Mouse (Mus musculus) kidney, adult 2 months (tissue): ENCODE measurements around the gene Lysmd4. TPM values are rescaled to one million over a fixed set of nuclear protein-coding genes. Genes with fewer than 3 reads are reported as not detected.
A peak's percentile ranks its signal among the peaks of the same experiment; 100 is the strongest.

ENCODE experiments used
- DNase-seq: peaks from one replicate; pipeline ENCODE4 v3.0.0; 2021
- H3K27ac ChIP-seq: fragments of 200-500 bp; 2 replicates; pipeline ENCODE4 v1.5.1; 2012; ENCODE audit warnings: low read depth, low read length, control low read depth, inconsistent platforms; ENCODE audit not compliant: insufficient read depth
- H3K27me3 ChIP-seq: fragments of 200-500 bp; replicated peaks from 2 replicates; pipeline ENCODE4 v1.6.1; 2012; ENCODE audit warnings: mild to moderate bottlenecking, moderate library complexity, low read length, inconsistent platforms; ENCODE audit not compliant: control insufficient read depth, insufficient read depth
- H3K36me3 ChIP-seq: fragments of 200-500 bp; 2 replicates; pipeline ENCODE4 v1.6.1; 2012; ENCODE audit warnings: mild to moderate bottlenecking, moderate library complexity, low read length, inconsistent platforms; ENCODE audit not compliant: control insufficient read depth, insufficient read depth
- H3K4me1 ChIP-seq: fragments of 200-500 bp; 2 replicates; pipeline ENCODE4 v1.6.1; 2011; ENCODE audit warnings: low read length; ENCODE audit not compliant: control insufficient read depth, insufficient read depth
- H3K4me3 ChIP-seq: fragments of 200-500 bp; 2 replicates; pipeline ENCODE4 v1.5.1; 2011; ENCODE audit warnings: mild to moderate bottlenecking, low read depth, low read length, control low read depth; ENCODE audit not compliant: insufficient read depth
- CTCF ChIP-seq: fragments of 200-500 bp; conservative IDR thresholded peaks from 2 replicates; pipeline ENCODE4 v1.5.1; 2011; ENCODE audit warnings: low read depth, mild to moderate bottlenecking, control low read depth, low read length, moderate library complexity, mixed read lengths; ENCODE audit not compliant: insufficient read depth, insufficient read length
- POLR2A ChIP-seq: fragments of 200-500 bp; IDR thresholded peaks from one replicate; pipeline ENCODE4 v1.6.1; 2011; ENCODE audit warnings: low read depth, low read length, control low read depth
- WGBS: fragments of 180-500 bp; shearing (Covaris S2); methylation state at CpG from one replicate; pipeline ENCODE4 v1.1.7; 2018; 5-methylcytosine and 5-hydroxymethylcytosine counted together
- polyA plus RNA-seq: library from polyadenylated mRNA; depleted of rRNA; stranded (reverse); fragments of >200 nt; gene quantifications from 2 replicates; pipeline ENCODE4 v1.2.3, GENCODE M21; 2012

Lysmd4 gene
- polyA plus RNA-seq, 1 experiment, result 11.2 TPM

DNA sequence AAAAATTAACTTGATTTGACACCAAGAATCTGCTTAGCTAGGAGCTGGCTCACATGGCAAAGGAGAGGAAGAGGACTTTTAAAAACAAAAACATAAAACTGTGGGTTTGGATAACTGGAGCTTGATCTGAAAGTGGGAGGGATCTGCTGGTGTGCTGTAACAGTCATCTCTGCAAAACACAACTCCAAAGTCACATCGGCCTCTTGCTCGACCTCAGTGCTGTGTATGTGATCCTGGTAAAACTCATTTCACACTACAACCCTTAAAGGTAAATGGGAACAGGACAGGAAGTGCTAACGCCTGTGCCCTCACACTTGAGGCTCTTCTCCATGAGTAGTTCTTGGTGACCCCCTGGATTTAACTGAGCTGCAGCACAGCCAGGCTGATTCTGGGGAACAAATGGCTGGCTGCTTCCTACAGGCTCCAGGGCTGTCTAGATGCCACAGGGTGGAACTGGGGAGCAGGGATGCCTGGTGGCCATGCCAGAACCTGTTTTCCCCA lies 8.3 kb downstream of the Lysmd4 start:
- Histone ChIP-seq H3K4me3 (no peak overlapping the region), H3K27ac (peak overlapping the region; percentile 58; the same call in 1 of the 2 replicates), H3K36me3 (no peaks in the 10 kb centered on the region; the same call in 1 of the 2 replicates), H3K27me3 (no peaks in the 10 kb centered on the region), H3K4me1 (peaks cover 8% of the 10 kb centered on the region; the same call in 1 of the 2 replicates)
- TF ChIP-seq CTCF (no peak), POLR2A (no peak)
- DNase-seq, result peak; percentile 37
- 64% methylated on average over 3 of the region's 3 CpGs for WGBS

DNA sequence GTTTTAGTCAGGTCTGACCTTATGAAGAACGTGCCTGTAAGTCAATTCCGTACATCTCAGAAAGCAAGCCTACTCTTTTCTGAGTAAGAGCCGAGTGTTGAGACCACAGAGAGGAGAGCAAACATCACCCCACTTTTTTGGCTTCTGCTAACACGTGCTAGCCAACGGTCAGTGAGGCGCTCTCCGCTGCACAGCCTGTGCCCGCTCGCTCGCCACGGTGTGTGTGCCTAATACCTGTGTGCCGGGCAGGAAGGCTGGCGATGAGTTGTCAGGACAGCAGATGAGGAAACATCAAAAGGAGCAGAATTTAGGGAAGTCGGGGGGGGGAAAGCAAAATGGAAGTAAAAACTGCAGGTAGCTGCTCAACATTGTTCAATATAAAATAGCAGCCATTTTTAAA lies 10.2 kb downstream of the Lysmd4 start:
- Histone ChIP-seq H3K27me3 (no peaks in the 10 kb centered on the region), H3K27ac (no peak overlapping the region), H3K4me1 (peaks cover 8% of the 10 kb centered on the region; the same call in 1 of the 2 replicates), H3K4me3 (no peak overlapping the region), H3K36me3 (peaks cover 2% of the 10 kb centered on the region; the same call in 1 of the 2 replicates)
- 90% methylated on average over 14 of the region's 14 CpGs for WGBS
- TF ChIP-seq POLR2A, result no peak
- TF ChIP-seq CTCF, result no peak
- no peak for DNase-seq

DNA sequence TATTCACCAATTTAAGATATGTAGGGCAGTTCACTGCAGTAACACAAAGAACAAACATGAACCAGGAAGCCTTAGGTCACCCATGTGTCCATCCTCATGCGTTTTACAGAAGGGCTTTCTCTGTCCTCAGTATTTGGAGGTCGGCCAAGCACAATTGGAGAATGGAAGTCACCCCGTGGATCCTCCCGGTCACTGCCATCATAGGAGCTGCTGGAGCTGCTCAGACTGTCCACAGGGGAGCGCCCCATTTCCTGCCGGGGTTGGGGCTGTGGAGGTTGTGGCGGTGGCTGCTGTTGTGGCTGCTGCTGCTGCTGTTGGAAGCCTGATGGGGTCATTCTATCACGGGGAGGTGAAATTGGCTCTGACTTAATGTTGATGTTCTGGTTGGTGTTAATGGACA lies 12.5 kb downstream of the Lysmd4 start:
- no peak overlapping the region for H3K27ac ChIP-seq
- H3K27me3 ChIP-seq, result no peaks in the 10 kb centered on the region
- peak; percentile 60 for DNase-seq
- WGBS, result 47% methylated on average over 8 of the region's 8 CpGs
- peaks cover 4% of the 10 kb centered on the region; the same call in 1 of the 2 replicates for H3K36me3 ChIP-seq
- H3K4me1 ChIP-seq, result peaks cover 8% of the 10 kb centered on the region; the same call in 1 of the 2 replicates
- H3K4me3 ChIP-seq, result no peak overlapping the region
- TF ChIP-seq CTCF (no peak; the same call in 1 of the 2 replicates), POLR2A (no peak)

DNA sequence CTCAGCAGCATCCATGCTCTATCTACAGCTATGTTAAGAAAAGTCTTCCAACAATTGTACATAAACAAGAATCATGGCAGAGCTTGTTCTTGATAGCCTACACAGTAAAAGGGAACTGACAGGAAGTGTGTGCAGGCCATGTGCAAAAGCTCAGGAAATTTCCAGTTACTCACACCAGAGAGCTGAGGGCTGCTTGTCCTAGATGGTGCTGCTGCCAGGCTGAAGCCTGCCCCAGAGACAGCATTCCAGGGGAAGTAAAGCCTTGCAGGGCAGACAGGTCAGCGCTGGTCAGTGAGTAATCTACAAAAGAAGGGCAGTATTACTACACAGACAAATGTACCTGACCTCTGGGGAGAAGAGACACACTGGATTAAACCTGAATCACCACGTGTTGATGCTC lies 14.0 kb downstream of the Lysmd4 start:
- 73% methylated on average over 2 of the region's 2 CpGs for WGBS
- H3K4me1 ChIP-seq, result no peaks in the 10 kb centered on the region
- H3K36me3 ChIP-seq, result peaks cover 4% of the 10 kb centered on the region; the same call in 1 of the 2 replicates
- TF ChIP-seq CTCF, result no peak
- TF ChIP-seq POLR2A, result no peak
- H3K4me3 ChIP-seq, result no peak overlapping the region
- H3K27me3 ChIP-seq, result no peaks in the 10 kb centered on the region
- no peak overlapping the region for H3K27ac ChIP-seq
- DNase-seq, result no peak

DNA sequence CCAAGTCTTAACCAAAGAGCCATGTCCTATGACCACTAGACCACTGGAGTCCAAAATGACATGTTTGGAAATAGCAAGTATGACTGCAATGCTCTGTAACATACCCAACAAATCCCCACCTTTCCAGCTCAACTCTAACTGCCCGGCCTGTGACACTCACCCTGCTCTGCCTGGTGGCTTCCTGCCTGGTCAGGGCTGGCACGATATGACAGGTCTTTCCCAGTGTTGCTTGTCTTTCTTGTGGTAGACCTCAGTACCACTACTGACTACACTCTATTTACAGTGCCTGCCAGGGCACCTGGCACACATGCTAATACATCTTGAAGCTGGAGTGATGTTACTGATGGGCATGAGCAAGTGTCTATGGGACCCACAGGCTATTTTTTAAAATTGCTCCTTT lies 15.4 kb downstream of the Lysmd4 start:
- Histone ChIP-seq H3K27me3 (no peaks in the 10 kb centered on the region), H3K4me3 (no peak overlapping the region), H3K27ac (no peak overlapping the region), H3K36me3 (peaks cover 4% of the 10 kb centered on the region; the same call in 1 of the 2 replicates), H3K4me1 (no peaks in the 10 kb centered on the region)
- 73% methylated on average over 2 of the region's 2 CpGs for WGBS
- no peak for DNase-seq
- no peak for TF ChIP-seq POLR2A
- TF ChIP-seq CTCF, result no peak

DNA sequence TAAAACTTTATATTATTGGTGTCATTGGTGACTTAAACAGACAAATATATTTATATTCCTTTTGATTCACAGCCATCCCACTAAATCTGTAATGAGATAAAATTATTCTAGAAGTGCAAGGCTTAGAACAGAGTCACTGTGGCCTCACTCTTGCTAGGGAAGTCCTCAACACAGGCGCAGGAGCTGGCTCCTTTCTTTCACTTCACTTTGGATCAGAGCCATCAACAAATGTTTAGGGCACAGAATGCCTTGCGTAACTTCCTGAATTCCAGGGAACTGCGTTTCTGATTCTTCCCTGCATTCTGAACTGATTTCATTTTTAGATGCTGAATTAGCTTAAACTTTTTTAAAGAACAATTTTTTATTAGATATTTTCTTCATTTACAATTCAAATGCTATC lies 19.6 kb downstream of the Lysmd4 start:
- H3K36me3 ChIP-seq, result peaks cover 3% of the 10 kb centered on the region; the same call in 1 of the 2 replicates
- 45% methylated on average over 3 of the region's 3 CpGs for WGBS
- H3K4me3 ChIP-seq, result no peak overlapping the region
- no peaks in the 10 kb centered on the region for H3K4me1 ChIP-seq
- no peaks in the 10 kb centered on the region for H3K27me3 ChIP-seq
- no peak overlapping the region for H3K27ac ChIP-seq
- peak; percentile 35 for DNase-seq
- TF ChIP-seq CTCF (no peak), POLR2A (no peak)

DNA sequence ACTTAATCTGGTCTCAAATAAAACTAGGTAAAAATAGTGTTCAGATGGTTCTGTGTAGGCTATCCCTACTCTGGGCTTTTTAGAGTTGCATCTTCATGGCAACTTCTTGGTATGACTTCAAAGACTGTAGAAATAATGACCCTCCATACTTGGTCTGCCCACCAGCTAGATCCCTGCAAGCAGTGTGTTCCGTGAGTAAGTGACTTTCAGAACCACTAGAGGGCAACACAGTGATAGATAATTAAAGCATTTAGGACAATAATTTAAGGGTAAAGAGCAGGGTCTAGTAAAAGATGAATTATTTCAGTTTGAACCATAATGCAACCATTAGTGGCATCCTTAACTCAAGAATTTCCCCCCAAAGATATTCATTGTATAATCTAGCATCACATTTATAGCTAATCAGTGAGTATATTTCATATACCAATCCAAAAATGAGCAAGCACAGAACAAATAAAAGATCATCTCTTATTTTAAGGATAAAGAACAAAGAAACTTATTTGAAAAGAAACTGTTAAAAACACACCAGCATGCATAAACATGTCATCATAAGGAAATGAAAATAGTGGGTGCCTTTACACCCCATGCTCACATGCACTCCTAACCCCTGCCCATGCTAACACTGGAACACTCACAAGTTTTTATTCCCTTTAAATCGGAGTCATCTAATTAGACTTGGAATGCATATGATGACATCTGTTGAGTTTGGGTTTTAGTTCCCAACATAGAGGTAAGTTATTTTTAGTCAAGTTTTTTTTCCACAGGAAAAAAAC lies 21.0 kb downstream of the Lysmd4 start:
- H3K36me3 ChIP-seq, result peaks cover 2% of the 10 kb centered on the region; the same call in 1 of the 2 replicates

More for the DNA sequence above, 21.0 kb downstream of the Lysmd4 start:
- peak; percentile 56 for DNase-seq
- Histone ChIP-seq H3K4me3 (no peak overlapping the region), H3K27ac (no peak overlapping the region), H3K4me1 (no peaks in the 10 kb centered on the region), H3K27me3 (no peaks in the 10 kb centered on the region)
- WGBS, result 37% methylated on average over 2 of the region's 2 CpGs
- TF ChIP-seq CTCF, result peak; percentile 45
- no peak for TF ChIP-seq POLR2A
